Mouse (Mus musculus): ENCODE data around the gene Fkbp6. TPM values are rescaled to one million over a fixed set of nuclear protein-coding genes. Genes with fewer than 3 reads are reported as not detected.

Fkbp6 gene
- polyA plus RNA-seq, 1 experiment from 2014 or later, result not detected

- DNase-seq (ENCODE audit: low spot score, missing footprints), result peak; percentile 41
- WGBS, result 95% methylated on average over 2 of the region's 2 CpGs
- no peak overlapping the region for H3K4me2 ChIP-seq
- no peaks in the 10 kb centered on the region for H3K9me3 ChIP-seq (ENCODE audit: control insufficient read depth, low read length)
- no peak for ATAC-seq (ENCODE audit: low FRiP score)
- H3K4me1 ChIP-seq (ENCODE audit: control insufficient read depth, insufficient read depth, low read length), result no peaks in the 10 kb centered on the region
- no peaks in the 10 kb centered on the region for H3K36me3 ChIP-seq (ENCODE audit: control insufficient read depth, insufficient read depth, low read length)
- H3K27me3 ChIP-seq (ENCODE audit: control insufficient read depth, insufficient read depth, low read length), result no peaks in the 10 kb centered on the region
- no peak overlapping the region for H3K4me3 ChIP-seq (ENCODE audit: low read depth, low read length)
- no peak overlapping the region for H3K9ac ChIP-seq (ENCODE audit: low read length)
- no peak overlapping the region for H3K27ac ChIP-seq (ENCODE audit: low read depth, low read length)
Measured at GRCm38 (mm10) chr5:135359772-135360171, 9.9 kb upstream of the Fkbp6 start.

GRCm38 (mm10) chr5:135357556-135357955 lies 7.7 kb upstream of the Fkbp6 start:
- Histone ChIP-seq H3K9me3 (ENCODE audit: control insufficient read depth, low read length) (no peaks in the 10 kb centered on the region), H3K9ac (ENCODE audit: low read length) (no peak overlapping the region), H3K4me2 (no peak overlapping the region), H3K27ac (ENCODE audit: low read depth, low read length) (no peak overlapping the region), H3K36me3 (ENCODE audit: control insufficient read depth, insufficient read depth, low read length) (no peaks in the 10 kb centered on the region), H3K27me3 (ENCODE audit: control insufficient read depth, insufficient read depth, low read length) (no peaks in the 10 kb centered on the region), H3K4me1 (ENCODE audit: control insufficient read depth, insufficient read depth, low read length) (no peaks in the 10 kb centered on the region), H3K4me3 (ENCODE audit: low read depth, low read length) (no peak overlapping the region)
- DNase-seq (ENCODE audit: low spot score, missing footprints) (no peak), ATAC-seq (ENCODE audit: low FRiP score) (0 out of 2 replicates have a peak, but pooled peaks have one; percentile 73)
- WGBS, result 85% methylated on average over 2 of the region's 2 CpGs

GRCm38 (mm10) chr5:135356090-135356489 lies 6.2 kb upstream of the Fkbp6 start:
- Histone ChIP-seq H3K4me3 (ENCODE audit: low read depth, low read length) (no peak overlapping the region), H3K27me3 (ENCODE audit: control insufficient read depth, insufficient read depth, low read length) (no peaks in the 10 kb centered on the region), H3K9ac (ENCODE audit: low read length) (no peak overlapping the region), H3K36me3 (ENCODE audit: control insufficient read depth, insufficient read depth, low read length) (no peaks in the 10 kb centered on the region), H3K4me1 (ENCODE audit: control insufficient read depth, insufficient read depth, low read length) (no peaks in the 10 kb centered on the region), H3K4me2 (no peak overlapping the region), H3K27ac (ENCODE audit: low read depth, low read length) (no peak overlapping the region), H3K9me3 (ENCODE audit: control insufficient read depth, low read length) (no peaks in the 10 kb centered on the region)
- WGBS, result 58% methylated on average over 1 of the region's 1 CpGs
- ATAC-seq (ENCODE audit: low FRiP score) (no peak), DNase-seq (ENCODE audit: low spot score, missing footprints) (no peak)

- Histone ChIP-seq H3K9me3 (ENCODE audit: control insufficient read depth, low read length) (no peaks in the 10 kb centered on the region), H3K4me3 (ENCODE audit: low read depth, low read length) (no peak overlapping the region), H3K4me1 (ENCODE audit: control insufficient read depth, insufficient read depth, low read length) (no peaks in the 10 kb centered on the region), H3K27ac (ENCODE audit: low read depth, low read length) (no peak overlapping the region), H3K27me3 (ENCODE audit: control insufficient read depth, insufficient read depth, low read length) (no peaks in the 10 kb centered on the region), H3K36me3 (ENCODE audit: control insufficient read depth, insufficient read depth, low read length) (no peaks in the 10 kb centered on the region), H3K4me2 (no peak overlapping the region), H3K9ac (ENCODE audit: low read length) (no peak overlapping the region)
- no peak for ATAC-seq (ENCODE audit: low FRiP score)
- WGBS, result 19% methylated on average over 20 of the region's 20 CpGs
- peak; percentile 91 for DNase-seq (ENCODE audit: low spot score, missing footprints)
Measured at GRCm38 (mm10) chr5:135353564-135353963, 3.7 kb upstream of the Fkbp6 start.

- no peaks in the 10 kb centered on the region for H3K27me3 ChIP-seq (ENCODE audit: control insufficient read depth, insufficient read depth, low read length)
- H3K27ac ChIP-seq (ENCODE audit: low read depth, low read length), result no peak within 1 kb of the TSS
- H3K9me3 ChIP-seq (ENCODE audit: control insufficient read depth, low read length), result no peaks in the 10 kb centered on the region
- no peak within 1 kb of the TSS for H3K9ac ChIP-seq (ENCODE audit: low read length)
- DNase-seq (ENCODE audit: low spot score, missing footprints), result no peak
- whole genome bisulfite sequencing, result 65% methylated on average over 9 of the region's 9 CpGs
- H3K36me3 ChIP-seq (ENCODE audit: control insufficient read depth, insufficient read depth, low read length), result no peaks in the 10 kb centered on the region
- no peak within 1 kb of the TSS for H3K4me3 ChIP-seq (ENCODE audit: low read depth, low read length)
- no peak within 1 kb of the TSS for H3K4me2 ChIP-seq
- H3K4me1 ChIP-seq (ENCODE audit: control insufficient read depth, insufficient read depth, low read length), result no peaks in the 10 kb centered on the region
- ATAC-seq (ENCODE audit: low FRiP score), result no peak
Measured at GRCm38 (mm10) chr5:135352995-135353394, 3.2 kb upstream of the Fkbp6 start, which contains the start of gene Trim50. TSS of gene Trim50 (plus strand) at chr5:135353295.

GRCm38 (mm10) chr5:135351606-135352005 lies 1.8 kb upstream of the Fkbp6 start:
- 88% methylated on average over 13 of the region's 13 CpGs for WGBS
- Histone ChIP-seq H3K4me2 (no peak overlapping the region), H3K27me3 (ENCODE audit: control insufficient read depth, insufficient read depth, low read length) (no peaks in the 10 kb centered on the region), H3K4me3 (ENCODE audit: low read depth, low read length) (no peak overlapping the region), H3K36me3 (ENCODE audit: control insufficient read depth, insufficient read depth, low read length) (no peaks in the 10 kb centered on the region), H3K4me1 (ENCODE audit: control insufficient read depth, insufficient read depth, low read length) (no peaks in the 10 kb centered on the region), H3K9me3 (ENCODE audit: control insufficient read depth, low read length) (no peaks in the 10 kb centered on the region), H3K9ac (ENCODE audit: low read length) (no peak overlapping the region), H3K27ac (ENCODE audit: low read depth, low read length) (no peak overlapping the region)
- ATAC-seq (ENCODE audit: low FRiP score), result no peak
- DNase-seq (ENCODE audit: low spot score, missing footprints), result no peak

- H3K27ac ChIP-seq (ENCODE audit: low read depth, low read length), result no peak overlapping the region
- WGBS, result 78% methylated on average over 4 of the region's 4 CpGs
- no peak overlapping the region for H3K4me2 ChIP-seq
- no peak overlapping the region for H3K4me3 ChIP-seq (ENCODE audit: low read depth, low read length)
- no peaks in the 10 kb centered on the region for H3K4me1 ChIP-seq (ENCODE audit: control insufficient read depth, insufficient read depth, low read length)
- H3K9me3 ChIP-seq (ENCODE audit: control insufficient read depth, low read length), result no peaks in the 10 kb centered on the region
- no peaks in the 10 kb centered on the region for H3K27me3 ChIP-seq (ENCODE audit: control insufficient read depth, insufficient read depth, low read length)
- no peak overlapping the region for H3K9ac ChIP-seq (ENCODE audit: low read length)
- H3K36me3 ChIP-seq (ENCODE audit: control insufficient read depth, insufficient read depth, low read length), result no peaks in the 10 kb centered on the region
- ATAC-seq (ENCODE audit: low FRiP score), result no peak
- no peak for DNase-seq (ENCODE audit: low spot score, missing footprints)
Measured at GRCm38 (mm10) chr5:135347511-135348011, 2.3 kb downstream of the Fkbp6 start.

GRCm38 (mm10) chr5:135346430-135346829 lies 3.4 kb downstream of the Fkbp6 start:
- H3K36me3 ChIP-seq (ENCODE audit: control insufficient read depth, insufficient read depth, low read length), result no peaks in the 10 kb centered on the region
- no peaks in the 10 kb centered on the region for H3K4me1 ChIP-seq (ENCODE audit: control insufficient read depth, insufficient read depth, low read length)
- WGBS, result 28% methylated on average over 1 of the region's 1 CpGs

GRCm38 (mm10) chr5:135345989-135346388 lies 3.9 kb downstream of the Fkbp6 start:
- 83% methylated on average over 7 of the region's 7 CpGs for WGBS
- H3K4me3 ChIP-seq (ENCODE audit: low read depth, low read length), result no peak overlapping the region
- no peak overlapping the region for H3K4me2 ChIP-seq

More at GRCm38 (mm10) chr5:135346430-135346829, 3.4 kb downstream of the Fkbp6 start:
- Histone ChIP-seq H3K9me3 (ENCODE audit: control insufficient read depth, low read length) (no peaks in the 10 kb centered on the region), H3K4me3 (ENCODE audit: low read depth, low read length) (no peak overlapping the region), H3K9ac (ENCODE audit: low read length) (no peak overlapping the region), H3K4me2 (no peak overlapping the region), H3K27ac (ENCODE audit: low read depth, low read length) (no peak overlapping the region), H3K27me3 (ENCODE audit: control insufficient read depth, insufficient read depth, low read length) (no peaks in the 10 kb centered on the region)
- ATAC-seq (ENCODE audit: low FRiP score) (no peak), DNase-seq (ENCODE audit: low spot score, missing footprints) (no peak)

More at GRCm38 (mm10) chr5:135345989-135346388, 3.9 kb downstream of the Fkbp6 start:
- H3K4me1 ChIP-seq (ENCODE audit: control insufficient read depth, insufficient read depth, low read length), result no peaks in the 10 kb centered on the region
- H3K9me3 ChIP-seq (ENCODE audit: control insufficient read depth, low read length), result no peaks in the 10 kb centered on the region
- ATAC-seq (ENCODE audit: low FRiP score) (no peak), DNase-seq (ENCODE audit: low spot score, missing footprints) (no peak)
- H3K27ac ChIP-seq (ENCODE audit: low read depth, low read length), result no peak overlapping the region
- H3K9ac ChIP-seq (ENCODE audit: low read length), result no peak overlapping the region
- no peaks in the 10 kb centered on the region for H3K36me3 ChIP-seq (ENCODE audit: control insufficient read depth, insufficient read depth, low read length)
- no peaks in the 10 kb centered on the region for H3K27me3 ChIP-seq (ENCODE audit: control insufficient read depth, insufficient read depth, low read length)
